Mouse (Mus musculus) liver, embryonic 14.5 days (tissue): ENCODE data around the gene Slc22a14.

ENCODE experiments used
- CTCF ChIP-seq: IDR thresholded peaks from 2 replicates; pipeline ENCODE4 v1.5.1; 2016; ENCODE audit warnings: antibody characterized with exemption, low read depth, control low read depth
- EP300 ChIP-seq: IDR thresholded peaks from 2 replicates; pipeline ENCODE4 v1.6.1; 2016; ENCODE audit warnings: antibody characterized with exemption, low read depth

DNA sequence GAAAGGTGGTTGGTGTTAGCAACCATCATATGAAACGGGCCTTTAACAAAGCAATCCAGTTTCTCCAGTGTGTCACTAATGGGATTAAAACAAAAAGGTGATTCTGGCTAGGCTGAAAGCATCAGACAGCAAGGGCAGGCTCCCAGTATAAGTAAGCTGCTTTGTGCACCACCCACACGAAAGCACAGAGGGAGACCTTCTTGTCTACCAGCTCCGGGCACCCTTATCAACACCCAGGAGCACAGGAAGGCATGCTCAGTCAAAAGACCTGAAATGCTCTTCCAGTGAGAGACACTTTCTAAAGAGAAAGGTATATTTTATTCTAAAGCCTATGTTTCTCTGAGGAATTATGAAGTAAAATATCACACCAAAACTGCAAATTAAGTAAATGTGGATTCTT is 74.6 kb downstream of the Slc22a14 start:
- TF ChIP-seq CTCF (no peak), EP300 (no peak)
